Mouse (Mus musculus) intestine, embryonic 14.5 days (tissue): ENCODE measurements around the gene Wnt3a. TPM values are rescaled to one million over a fixed set of nuclear protein-coding genes. Genes with fewer than 3 reads are reported as not detected.

Experiments
- ATAC-seq: fragments of 200-750 bp; cut with Nextera tagmentation; replicated peaks from 2 replicates; pipeline ENCODE4 v1.8.0; 2017; ENCODE audit warnings: low read depth, moderate number of reproducible peaks, moderate TSS enrichment, moderate library complexity; ENCODE audit not compliant: low FRiP score, low TSS enrichment
- DNase-seq: peaks from one replicate; pipeline ENCODE4 v3.0.0-alpha.2; 2018; ENCODE audit warnings: low spot score
- H3K27ac ChIP-seq: fragments of 300-500 bp; sonication (generic); 2 replicates; pipeline ENCODE4 v1.5.1; 2014; ENCODE audit warnings: low read depth, mild to moderate bottlenecking, control low read depth
- H3K27me3 ChIP-seq: fragments of 300-500 bp; sonication (generic); replicated peaks from 2 replicates; pipeline ENCODE4 v1.6.1; 2014; ENCODE audit warnings: low read length, control low read depth; ENCODE audit not compliant: control insufficient read depth, insufficient read depth
- H3K36me3 ChIP-seq: fragments of 300-500 bp; sonication (generic); 2 replicates; pipeline ENCODE4 v1.6.1; 2014; ENCODE audit warnings: low read length, control low read depth; ENCODE audit not compliant: control insufficient read depth, insufficient read depth
- H3K4me1 ChIP-seq: fragments of 300-500 bp; sonication (generic); replicated peaks from 2 replicates; pipeline ENCODE4 v1.6.1; 2014; ENCODE audit warnings: low read length, control low read depth, mixed read lengths; ENCODE audit not compliant: control insufficient read depth, insufficient read depth
- H3K4me2 ChIP-seq: fragments of 300-500 bp; sonication (generic); 2 replicates; pipeline ENCODE4 v1.6.1; 2014; ENCODE audit warnings: low read length
- H3K4me3 ChIP-seq: fragments of 300-500 bp; sonication (generic); 2 replicates; pipeline ENCODE4 v1.5.1; 2014; ENCODE audit warnings: low read depth, low read length, control low read depth, mixed read lengths
- H3K9ac ChIP-seq: fragments of 300-500 bp; sonication (generic); 2 replicates; pipeline ENCODE4 v1.6.1; 2014; ENCODE audit warnings: mild to moderate bottlenecking, low read length
- H3K9me3 ChIP-seq: fragments of 300-500 bp; sonication (generic); 2 replicates; pipeline ENCODE4 v1.6.1; 2016; ENCODE audit warnings: low read length, control low read depth; ENCODE audit not compliant: control insufficient read depth
- WGBS: fragments of 180-500 bp; shearing (Covaris S2); extraction: QIAGEN DNeasy Blood & Tissue Kit; methylation state at CpG from one replicate; pipeline ENCODE4 v1.1.7; 2014; 5-methylcytosine and 5-hydroxymethylcytosine counted together
- polyA plus RNA-seq: library from polyadenylated mRNA; unstranded; fragments of >200 nt; fragmentation: Nextera tagmentation; extraction: Ambion mirVana; gene quantifications from 2 replicates; pipeline ENCODE4 v1.2.1, GENCODE M21; 2014

The Wnt3a gene
- not detected in 2 replicates for polyA plus RNA-seq

GRCm38 (mm10) chr11:59290702-59291303, at the start of gene Wnt3a:
Gene Wnt3a (minus strand): TSS chr11:59290752.
- no peak within 1 kb of the TSS for H3K9ac ChIP-seq

DNA sequence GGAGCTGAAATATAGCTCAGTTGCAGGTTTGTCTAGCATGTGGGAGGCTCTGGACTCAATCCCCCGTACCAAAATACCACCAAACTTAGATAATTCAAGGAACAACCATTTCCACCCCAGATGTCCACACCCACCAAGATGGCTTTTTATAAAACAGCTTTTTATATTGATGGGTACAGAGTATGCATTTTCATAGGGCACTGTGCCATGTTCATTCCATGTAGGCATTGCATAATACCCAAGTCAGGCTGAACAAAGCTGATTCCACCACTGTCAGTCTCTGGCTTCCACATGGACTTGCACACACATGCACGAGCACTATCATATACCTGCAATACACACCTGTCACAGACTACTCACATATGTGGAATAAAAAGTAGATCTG, 48.2 kb upstream of the Wnt3a start:
- Histone ChIP-seq H3K27me3 (no peaks in the 10 kb centered on the region), H3K36me3 (no peaks in the 10 kb centered on the region), H3K4me3 (no peak overlapping the region), H3K9ac (no peak overlapping the region), H3K4me1 (peaks cover 6% of the 10 kb centered on the region; the same call in 1 of the 2 replicates), H3K27ac (no peak overlapping the region), H3K9me3 (no peaks in the 10 kb centered on the region), H3K4me2 (no peak overlapping the region)
- ATAC-seq (no peak), DNase-seq (no peak)
- WGBS, result 92% methylated on average over 2 of the region's 2 CpGs

More at GRCm38 (mm10) chr11:59290702-59291303, at the start of gene Wnt3a:
- no peaks in the 10 kb centered on the region for H3K36me3 ChIP-seq
- WGBS, result 1% methylated on average over 31 of the region's 60 CpGs
- DNase-seq (no peak), ATAC-seq (no peak)
- no peaks in the 10 kb centered on the region for H3K9me3 ChIP-seq
- peak within 1 kb of the TSS; percentile 48 for H3K4me2 ChIP-seq
- no peak within 1 kb of the TSS for H3K27ac ChIP-seq
- H3K27me3 ChIP-seq, result peaks cover 90% of the 10 kb centered on the region
- no peaks in the 10 kb centered on the region for H3K4me1 ChIP-seq
- H3K4me3 ChIP-seq, result peak within 1 kb of the TSS; percentile 17; the same call in 1 of the 2 replicates

DNA sequence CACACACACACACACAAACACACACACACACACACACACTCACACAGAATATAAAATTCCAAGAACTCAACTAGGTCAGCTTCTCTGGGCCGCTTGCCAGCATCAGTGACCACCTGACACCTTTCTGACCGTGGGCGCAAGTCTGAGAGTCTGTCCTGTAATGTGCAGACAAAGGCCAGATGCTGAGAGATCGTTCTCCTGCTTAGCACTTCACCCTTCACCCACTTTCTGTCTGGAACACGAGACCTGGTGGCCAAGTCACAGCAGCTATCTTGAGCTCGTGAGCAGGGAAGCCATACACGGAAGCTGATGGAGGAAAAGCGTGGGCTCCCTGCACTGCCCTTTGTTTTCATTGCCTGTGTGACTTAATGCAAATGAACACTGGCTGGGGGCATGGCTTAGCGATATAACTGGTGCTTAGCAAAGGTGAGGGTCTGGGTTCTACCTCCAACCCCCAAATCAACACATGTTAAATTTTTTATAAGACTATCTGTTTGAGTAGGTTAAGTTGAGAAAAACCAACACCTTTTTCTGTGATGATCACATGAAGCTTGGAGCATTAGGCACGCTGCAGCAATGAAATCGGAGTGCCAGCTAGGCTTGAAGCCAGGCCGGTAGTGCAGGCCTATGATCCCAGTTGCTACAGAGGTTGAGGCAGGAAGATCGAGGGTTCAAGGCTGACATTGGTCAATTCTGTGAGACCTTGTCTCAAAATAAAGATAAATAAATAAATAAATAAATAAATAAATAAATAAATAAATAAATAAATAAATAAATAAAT, 47.6 kb upstream of the Wnt3a start:
- DNase-seq, result no peak
- Histone ChIP-seq H3K27ac (no peak overlapping the region), H3K4me2 (no peak overlapping the region), H3K27me3 (no peaks in the 10 kb centered on the region), H3K4me1 (peaks cover 6% of the 10 kb centered on the region; the same call in 1 of the 2 replicates), H3K4me3 (no peak overlapping the region), H3K9me3 (no peaks in the 10 kb centered on the region), H3K36me3 (no peaks in the 10 kb centered on the region), H3K9ac (no peak overlapping the region)
- 68% methylated on average over 13 of the region's 13 CpGs for WGBS
- ATAC-seq, result no peak

DNA sequence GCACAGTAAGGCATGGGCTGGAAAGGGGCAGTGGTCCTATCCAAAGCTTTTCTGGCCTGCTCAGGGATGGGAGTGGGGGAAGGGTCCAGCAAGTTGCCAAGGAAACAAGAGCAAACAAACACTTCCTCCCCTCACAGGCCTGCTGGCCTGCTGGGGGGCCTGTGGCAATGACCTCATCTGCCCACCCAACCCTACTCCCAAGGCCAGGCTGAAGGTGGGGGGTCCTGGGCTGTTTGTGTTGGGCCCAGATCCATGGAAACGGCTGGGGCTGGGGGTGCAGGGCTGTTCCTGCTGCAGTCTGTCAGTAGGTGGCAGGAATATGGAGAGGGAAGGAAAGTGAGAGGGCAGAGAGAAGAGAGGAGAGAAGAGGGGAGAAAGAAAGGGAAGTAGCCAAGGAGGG, 45.8 kb upstream of the Wnt3a start:
- no peak for ATAC-seq
- Histone ChIP-seq H3K27ac (no peak overlapping the region), H3K4me3 (no peak overlapping the region), H3K9me3 (no peaks in the 10 kb centered on the region), H3K9ac (no peak overlapping the region), H3K36me3 (no peaks in the 10 kb centered on the region), H3K4me1 (peaks cover 6% of the 10 kb centered on the region; the same call in 1 of the 2 replicates), H3K4me2 (no peak overlapping the region), H3K27me3 (no peaks in the 10 kb centered on the region)
- 7% methylated on average over 1 of the region's 1 CpGs for WGBS
- no peak for DNase-seq

DNA sequence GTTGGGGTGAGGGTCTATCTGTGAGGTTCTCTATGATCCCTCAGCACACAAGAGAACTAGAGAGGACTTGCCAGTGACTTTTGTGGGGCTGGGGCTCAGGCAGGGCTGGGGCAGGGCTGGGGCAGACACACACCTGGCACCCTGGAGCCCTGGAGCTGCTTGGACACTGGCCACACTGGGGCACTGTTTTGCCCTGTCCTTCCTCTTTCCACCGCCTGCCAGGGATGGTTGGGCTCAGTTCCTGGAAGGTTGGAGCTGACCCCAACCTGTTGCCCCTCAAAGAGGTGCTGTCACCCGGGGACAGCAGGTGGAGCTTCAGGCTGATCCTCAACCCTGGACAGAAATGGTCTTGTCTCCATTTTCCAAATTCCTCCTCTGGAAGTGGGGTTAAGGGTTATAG, 45.4 kb upstream of the Wnt3a start:
- Histone ChIP-seq H3K9ac (no peak overlapping the region), H3K9me3 (no peaks in the 10 kb centered on the region), H3K4me2 (no peak overlapping the region), H3K27me3 (no peaks in the 10 kb centered on the region), H3K4me1 (peaks cover 6% of the 10 kb centered on the region; the same call in 1 of the 2 replicates), H3K4me3 (no peak overlapping the region), H3K27ac (no peak overlapping the region), H3K36me3 (no peaks in the 10 kb centered on the region)
- WGBS, result 69% methylated on average over 2 of the region's 2 CpGs
- no peak for DNase-seq
- ATAC-seq, result no peak

GRCm38 (mm10) chr11:59335150-59335549, 44.6 kb upstream of the Wnt3a start:
- WGBS, result 77% methylated on average over 4 of the region's 4 CpGs
- ATAC-seq, result no peak
- H3K9me3 ChIP-seq, result no peaks in the 10 kb centered on the region

GRCm38 (mm10) chr11:59332938-59333337, 42.4 kb upstream of the Wnt3a start:
- WGBS, result 39% methylated on average over 9 of the region's 9 CpGs
- no peak for ATAC-seq
- H3K4me1 ChIP-seq, result peaks cover 6% of the 10 kb centered on the region; the same call in 1 of the 2 replicates
- H3K4me2 ChIP-seq, result no peak overlapping the region
- no peaks in the 10 kb centered on the region for H3K27me3 ChIP-seq
- H3K4me3 ChIP-seq, result no peak overlapping the region
- H3K27ac ChIP-seq, result no peak overlapping the region
- H3K36me3 ChIP-seq, result no peaks in the 10 kb centered on the region
- no peak overlapping the region for H3K9ac ChIP-seq
- DNase-seq, result no peak
- H3K9me3 ChIP-seq, result no peaks in the 10 kb centered on the region

More at GRCm38 (mm10) chr11:59335150-59335549, 44.6 kb upstream of the Wnt3a start:
- no peak for DNase-seq
- H3K27me3 ChIP-seq, result no peaks in the 10 kb centered on the region
- peaks cover 6% of the 10 kb centered on the region; the same call in 1 of the 2 replicates for H3K4me1 ChIP-seq
- H3K36me3 ChIP-seq, result no peaks in the 10 kb centered on the region
- H3K4me3 ChIP-seq, result no peak overlapping the region
- no peak overlapping the region for H3K9ac ChIP-seq
- H3K27ac ChIP-seq, result no peak overlapping the region
- no peak overlapping the region for H3K4me2 ChIP-seq

GRCm38 (mm10) chr11:59331167-59331869, 40.8 kb upstream of the Wnt3a start:
- ATAC-seq, result 0 out of 2 replicates have a peak, but pooled peaks have one; percentile 53
- no peak overlapping the region for H3K4me2 ChIP-seq
- no peak overlapping the region for H3K9ac ChIP-seq
- 77% methylated on average over 16 of the region's 16 CpGs for WGBS
- no peak for DNase-seq
- no peaks in the 10 kb centered on the region for H3K9me3 ChIP-seq
- no peaks in the 10 kb centered on the region for H3K36me3 ChIP-seq
- no peak overlapping the region for H3K27ac ChIP-seq
- H3K4me3 ChIP-seq, result no peak overlapping the region
- peaks cover under 1% of the 10 kb centered on the region; the same call in 1 of the 2 replicates for H3K4me1 ChIP-seq
- H3K27me3 ChIP-seq, result no peaks in the 10 kb centered on the region
